Mouse (Mus musculus): ENCODE data around the gene Tab1. TPM values are rescaled to one million over a fixed set of nuclear protein-coding genes. Genes with fewer than 3 reads are reported as not detected.

Tab1 gene
- total RNA-seq, 2 experiments from 2014 or later: 0.58 to 6.5 TPM

DNA sequence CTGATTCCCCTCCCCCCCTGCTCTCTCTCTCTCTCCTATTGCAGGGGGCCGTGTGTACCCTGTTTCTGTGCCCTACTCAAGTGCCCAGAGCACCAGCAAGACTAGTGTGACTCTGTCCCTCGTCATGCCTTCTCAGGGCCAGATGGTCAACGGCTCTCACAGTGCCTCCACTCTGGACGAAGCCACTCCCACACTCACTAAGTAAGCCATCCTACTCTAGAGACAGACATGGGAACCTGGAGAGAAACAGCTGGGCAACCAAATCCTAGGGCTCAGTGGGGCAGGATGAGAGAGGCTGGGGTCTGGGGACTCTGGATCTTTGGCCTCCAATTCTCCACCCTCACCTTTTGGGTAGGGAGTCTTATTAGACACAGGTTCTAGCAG, 25.8 kb downstream of the Tab1 start:
- ATAC-seq (replicated peaks; ENCODE audit: low FRiP score, poor library complexity, severe bottlenecking): no peak

DNA sequence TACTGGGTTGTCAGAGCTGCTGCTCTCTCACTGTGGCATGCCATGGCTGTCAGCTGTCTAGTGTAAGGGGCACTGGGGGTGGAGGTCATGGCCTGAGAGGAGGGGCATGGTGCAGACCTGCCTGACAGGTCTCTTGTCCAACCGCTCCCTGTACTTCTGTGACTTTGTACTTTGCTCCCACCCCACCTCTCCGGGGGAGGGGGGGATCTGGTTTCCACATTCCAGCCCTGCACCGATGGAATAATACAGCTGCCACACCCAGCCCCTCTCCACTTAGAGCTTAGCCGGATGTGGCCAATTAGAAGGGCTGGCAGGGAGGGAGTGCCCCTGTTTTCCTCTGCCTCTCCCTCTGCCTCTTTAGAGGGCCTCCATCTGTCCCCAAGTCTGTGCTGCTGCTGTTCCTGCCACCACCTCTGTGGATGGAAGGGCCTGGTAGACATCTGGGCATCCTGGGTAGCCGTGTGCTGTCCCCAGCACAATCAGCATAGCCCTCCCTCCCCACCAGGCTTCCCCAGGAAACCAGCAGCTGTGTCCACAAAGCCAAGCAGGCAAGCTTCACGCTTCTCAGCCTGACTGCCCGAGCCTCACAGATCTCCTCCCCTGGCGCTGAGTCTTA, 26.5 kb downstream of the Tab1 start:
- no peak for ATAC-seq (replicated peaks; ENCODE audit: low FRiP score, poor library complexity, severe bottlenecking)

DNA sequence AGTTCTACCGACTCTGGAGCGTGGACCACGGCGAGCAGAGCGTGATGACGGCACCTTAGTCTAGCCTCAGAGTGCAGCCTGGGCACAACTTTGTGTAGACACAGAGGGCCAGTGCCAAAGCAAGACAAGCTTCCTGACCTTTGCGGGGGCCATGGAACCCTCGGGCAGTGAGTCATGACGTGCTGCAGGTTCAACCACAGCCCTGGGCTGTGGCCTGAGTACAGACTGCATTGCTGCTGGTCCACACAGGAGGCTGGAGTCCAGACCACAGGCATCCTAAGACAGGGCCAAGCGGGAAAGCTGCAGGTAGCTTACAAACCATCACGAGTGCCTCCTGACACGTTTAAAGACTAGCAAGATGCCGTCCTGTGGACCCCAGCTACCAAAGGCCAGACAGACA, 27.3 kb downstream of the Tab1 start:
- no peak for ATAC-seq (replicated peaks; ENCODE audit: low FRiP score, poor library complexity, severe bottlenecking)

DNA sequence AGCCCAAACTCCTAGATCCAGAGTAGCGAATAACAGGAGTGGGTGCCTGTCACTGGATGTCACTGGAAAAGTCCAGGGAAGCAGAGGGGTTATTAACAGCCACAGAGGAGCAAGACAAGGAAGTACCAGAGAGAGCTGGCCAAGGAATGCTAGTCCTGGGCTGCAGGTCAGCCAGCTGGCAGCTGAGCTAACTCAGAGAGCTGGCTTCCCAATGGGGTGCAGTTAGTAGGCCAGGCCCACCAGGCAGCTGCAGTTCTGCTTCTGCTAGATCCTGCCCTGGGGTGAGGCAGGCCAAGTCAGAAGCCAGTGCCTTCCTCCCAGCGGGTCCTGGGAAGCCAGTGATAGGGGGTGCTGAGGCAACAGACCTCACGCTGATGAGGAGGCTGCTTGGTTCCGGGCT, 27.8 kb downstream of the Tab1 start:
- no peak for ATAC-seq (replicated peaks; ENCODE audit: low FRiP score, poor library complexity, severe bottlenecking)

DNA sequence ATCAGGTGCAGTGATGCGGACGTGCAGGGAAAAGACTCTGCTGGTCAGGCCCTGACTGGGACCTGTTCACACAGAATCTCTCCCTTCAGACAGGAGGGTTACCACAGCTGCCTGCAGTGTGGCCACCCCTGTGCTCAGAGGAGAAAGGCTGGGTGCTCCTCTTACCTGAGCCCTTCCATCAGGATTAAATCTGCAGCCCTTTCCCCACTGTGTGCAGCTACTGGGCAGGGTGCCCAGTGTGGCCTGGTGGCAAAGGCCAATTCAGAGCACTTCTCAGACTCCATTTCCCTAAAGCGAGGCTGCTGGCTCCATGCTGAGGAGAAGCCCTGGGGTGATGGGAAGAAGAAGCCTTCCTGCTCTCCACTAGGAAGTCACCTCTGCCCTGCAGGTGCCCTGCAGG, 28.3 kb downstream of the Tab1 start:
- no peak for ATAC-seq (replicated peaks; ENCODE audit: low FRiP score, poor library complexity, severe bottlenecking)

DNA sequence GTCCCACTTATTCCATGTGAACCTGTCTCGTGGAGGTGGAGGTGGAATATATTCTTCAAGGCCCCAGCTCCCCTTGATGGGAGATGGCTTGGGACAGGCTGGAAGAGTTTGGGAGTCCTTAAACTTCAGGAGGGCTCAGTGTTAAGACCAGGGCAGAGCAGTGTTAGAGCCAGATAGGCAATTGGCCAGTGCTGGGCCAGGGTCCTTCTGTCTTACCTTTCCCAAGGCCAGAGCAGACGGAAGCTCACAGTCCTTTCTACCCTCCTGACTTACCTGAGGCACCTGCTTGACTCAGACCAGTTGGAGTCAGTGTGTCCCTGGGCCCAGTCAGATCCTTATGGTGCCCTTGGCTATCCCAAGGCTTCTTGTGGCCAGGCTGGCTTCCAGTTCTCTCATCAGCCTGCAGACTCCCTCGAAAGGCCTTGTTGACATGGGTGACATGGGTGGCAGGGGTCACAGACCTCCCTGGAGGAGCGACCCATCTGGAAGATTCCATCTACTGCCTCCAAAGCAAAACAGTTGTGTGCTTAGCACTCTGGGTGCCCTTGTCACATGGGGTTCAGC, 29.6 kb downstream of the Tab1 start:
- no peak for ATAC-seq (replicated peaks; ENCODE audit: low FRiP score, poor library complexity, severe bottlenecking)

DNA sequence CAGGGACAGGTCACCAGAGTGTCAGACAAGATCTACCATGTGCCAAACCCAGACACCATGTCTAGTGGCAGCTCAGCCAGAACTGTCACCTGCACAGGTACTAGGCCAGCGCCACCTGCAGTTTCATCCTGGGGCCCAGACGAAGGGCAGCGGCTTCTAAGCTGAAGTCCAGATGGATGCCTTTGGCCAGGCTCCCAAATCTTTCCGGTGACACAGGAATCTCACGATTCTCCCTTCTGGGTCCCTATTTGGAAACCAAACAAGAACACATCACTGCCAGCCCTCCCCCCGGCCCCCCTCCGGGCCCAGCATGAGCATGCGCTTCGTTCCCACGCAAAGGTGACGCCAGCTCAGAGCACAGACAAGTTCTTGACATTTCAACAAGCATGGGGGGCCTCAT, 30.3 kb downstream of the Tab1 start:
- no peak for ATAC-seq (replicated peaks; ENCODE audit: low FRiP score, poor library complexity, severe bottlenecking)

DNA sequence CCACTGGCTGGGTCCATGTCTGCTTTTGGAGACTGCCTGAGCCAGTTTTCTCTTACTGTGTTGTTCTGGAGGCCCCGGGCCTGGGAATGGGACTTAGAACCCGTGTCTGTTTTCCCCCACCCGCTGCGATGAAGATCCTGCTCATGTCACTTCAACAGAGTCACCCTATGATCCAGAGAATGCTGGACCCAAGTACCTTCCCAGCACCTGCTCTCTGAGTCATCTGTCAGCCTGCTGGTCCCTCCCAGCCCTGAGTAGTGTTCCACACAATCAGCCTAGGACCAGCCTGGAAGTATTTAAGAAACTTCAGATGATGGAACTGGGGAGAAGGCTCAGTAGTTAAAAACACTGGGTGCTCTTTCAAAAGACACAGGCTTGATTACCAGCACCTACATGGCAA, 30.8 kb downstream of the Tab1 start:
- ATAC-seq (replicated peaks; ENCODE audit: low FRiP score, poor library complexity, severe bottlenecking): no peak

DNA sequence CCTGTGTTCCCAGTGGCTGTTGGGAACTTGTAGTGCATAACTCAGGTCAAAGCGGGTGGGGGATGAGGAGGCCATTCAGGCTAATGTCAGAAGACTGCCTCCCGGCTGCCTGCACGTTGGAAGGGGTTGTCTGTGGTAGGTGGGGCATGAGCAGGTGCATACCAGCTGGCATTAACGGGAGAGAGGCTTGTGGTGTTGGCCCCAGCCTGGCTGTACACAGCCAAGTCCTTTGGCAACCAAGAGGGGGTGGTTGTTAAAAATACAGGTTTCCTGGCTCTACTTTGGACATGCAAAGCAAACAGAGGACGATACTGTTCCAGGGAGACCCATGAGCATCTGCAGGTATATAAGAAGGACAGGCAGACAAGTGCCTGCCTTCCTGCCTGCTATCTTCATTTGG, 32.5 kb downstream of the Tab1 start:
- ATAC-seq (replicated peaks; ENCODE audit: low FRiP score, poor library complexity, severe bottlenecking): no peak

DNA sequence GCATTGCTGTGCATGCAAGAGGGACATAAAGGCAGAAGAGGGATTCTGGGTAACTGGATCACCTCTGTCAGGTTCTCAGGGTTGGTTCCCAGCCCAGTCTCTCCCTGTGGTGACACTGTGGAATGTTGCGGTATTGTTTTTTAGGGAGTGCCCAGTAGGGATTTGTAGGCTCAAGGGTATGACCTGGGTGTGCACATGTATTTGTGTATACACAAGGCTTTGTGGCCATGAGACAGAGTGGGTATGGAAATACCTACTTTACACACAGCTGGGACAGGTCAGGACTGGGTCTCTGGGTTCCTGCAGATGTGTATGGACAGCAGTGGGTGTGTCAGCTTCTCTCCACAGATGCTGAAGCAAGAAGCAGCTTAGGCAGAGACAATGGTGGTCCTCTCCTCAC, 36.6 kb downstream of the Tab1 start:
- ATAC-seq (replicated peaks; ENCODE audit: low FRiP score, poor library complexity, severe bottlenecking): no peak

DNA sequence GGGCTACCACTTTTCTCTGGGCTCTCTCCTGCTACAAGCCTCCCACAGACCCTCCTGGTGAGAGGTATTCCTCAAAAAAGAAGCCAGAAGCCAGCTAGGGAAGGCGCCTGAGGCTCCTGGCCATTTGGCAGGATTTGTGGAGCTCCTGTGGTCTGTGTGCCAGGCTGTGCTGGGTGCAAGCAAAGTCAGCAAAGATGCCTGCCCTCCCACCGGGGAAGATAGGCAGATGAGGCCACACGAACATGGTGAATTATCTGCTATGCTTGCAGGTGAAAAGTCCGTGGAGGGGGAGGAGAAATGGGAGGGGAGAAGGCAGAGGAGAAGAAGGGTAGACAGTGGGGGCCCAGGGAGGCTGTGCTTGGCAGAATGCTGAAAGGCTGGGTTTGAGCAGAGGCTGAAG, 37.4 kb downstream of the Tab1 start:
- no peak for ATAC-seq (replicated peaks; ENCODE audit: low FRiP score, poor library complexity, severe bottlenecking)

DNA sequence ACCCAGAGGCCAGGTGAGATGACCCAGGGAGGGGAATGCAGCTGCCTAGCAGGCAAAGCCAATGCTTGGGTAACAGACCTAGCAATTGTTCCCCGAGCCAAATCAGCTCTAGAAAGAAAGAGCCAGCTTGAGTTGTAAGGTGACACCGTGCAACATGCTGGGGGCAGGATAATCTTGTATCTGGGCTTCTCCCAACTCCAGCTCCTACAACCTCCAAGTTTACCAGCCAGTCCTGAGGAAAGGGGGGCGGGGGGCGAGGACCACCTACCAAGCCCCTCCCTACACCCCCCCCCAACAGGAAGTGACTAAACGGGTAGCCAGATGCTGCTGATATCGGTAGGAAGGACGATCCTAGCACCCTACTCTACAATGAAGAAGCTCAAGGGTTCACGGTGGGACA, 38.4 kb downstream of the Tab1 start:
- ATAC-seq (replicated peaks; ENCODE audit: low FRiP score, poor library complexity, severe bottlenecking): no peak

DNA sequence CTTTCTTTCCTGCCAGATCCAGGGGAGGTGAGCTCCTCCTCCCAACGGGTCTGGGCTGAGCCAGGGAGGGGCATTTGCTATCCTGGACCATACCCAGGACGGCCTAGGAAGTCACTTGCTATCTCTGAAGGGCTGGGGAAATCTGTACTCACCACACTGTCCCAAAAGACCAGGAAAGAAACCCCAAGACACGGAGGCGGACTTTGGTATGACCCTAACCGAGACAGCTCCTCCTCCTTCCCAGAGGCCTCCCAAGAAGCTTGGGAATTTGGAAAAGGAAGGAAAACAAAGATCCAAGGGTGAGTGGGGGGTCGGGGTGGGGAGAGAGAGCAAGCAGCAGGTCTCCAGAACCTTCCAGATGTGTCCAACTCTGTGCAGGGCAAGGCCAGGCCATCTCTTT, 38.9 kb downstream of the Tab1 start:
- no peak for ATAC-seq (replicated peaks; ENCODE audit: low FRiP score, poor library complexity, severe bottlenecking)

DNA sequence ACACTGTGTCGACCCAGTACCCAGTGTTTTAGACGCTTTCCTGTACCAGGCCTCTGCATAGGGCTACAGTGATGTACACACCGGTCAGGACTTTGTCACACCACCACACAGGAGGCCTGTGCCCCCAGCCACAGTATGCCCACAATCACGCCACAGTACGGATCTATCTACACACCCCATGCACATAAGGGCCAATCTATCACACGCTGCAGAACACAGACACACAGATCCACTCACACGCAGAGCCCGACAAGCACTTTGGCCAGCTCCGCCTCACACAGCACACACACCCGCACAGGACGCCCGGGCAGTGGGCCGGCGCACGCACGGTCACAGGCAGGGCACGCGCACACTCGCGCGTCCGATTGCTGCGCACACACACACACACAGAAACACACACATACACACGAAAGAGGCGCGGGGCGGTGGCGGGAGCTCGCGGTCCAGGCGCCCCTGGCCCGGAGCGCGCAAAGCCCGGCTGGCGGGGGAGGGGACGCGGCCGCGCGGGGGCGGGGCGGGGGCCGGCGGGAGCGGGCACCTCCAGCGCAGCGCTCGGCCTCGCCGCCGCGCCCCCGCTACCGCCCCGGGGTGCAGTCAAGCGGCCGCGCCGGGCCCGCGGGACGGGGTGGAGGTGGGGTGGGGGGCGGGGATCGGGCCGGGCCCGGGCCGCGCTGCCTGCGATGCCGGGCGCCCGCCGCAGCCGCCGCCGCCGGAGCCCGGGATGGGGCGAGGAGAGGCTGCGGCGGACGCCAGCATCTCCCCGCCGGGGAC, 40.3 kb downstream of the Tab1 start, which contains the start of gene Mgat3:
Gene Mgat3, plus strand, starts transcription at position 721 of the 771 bp plus-strand sequence.
- no peak for ATAC-seq (replicated peaks; ENCODE audit: low FRiP score, poor library complexity, severe bottlenecking)

DNA sequence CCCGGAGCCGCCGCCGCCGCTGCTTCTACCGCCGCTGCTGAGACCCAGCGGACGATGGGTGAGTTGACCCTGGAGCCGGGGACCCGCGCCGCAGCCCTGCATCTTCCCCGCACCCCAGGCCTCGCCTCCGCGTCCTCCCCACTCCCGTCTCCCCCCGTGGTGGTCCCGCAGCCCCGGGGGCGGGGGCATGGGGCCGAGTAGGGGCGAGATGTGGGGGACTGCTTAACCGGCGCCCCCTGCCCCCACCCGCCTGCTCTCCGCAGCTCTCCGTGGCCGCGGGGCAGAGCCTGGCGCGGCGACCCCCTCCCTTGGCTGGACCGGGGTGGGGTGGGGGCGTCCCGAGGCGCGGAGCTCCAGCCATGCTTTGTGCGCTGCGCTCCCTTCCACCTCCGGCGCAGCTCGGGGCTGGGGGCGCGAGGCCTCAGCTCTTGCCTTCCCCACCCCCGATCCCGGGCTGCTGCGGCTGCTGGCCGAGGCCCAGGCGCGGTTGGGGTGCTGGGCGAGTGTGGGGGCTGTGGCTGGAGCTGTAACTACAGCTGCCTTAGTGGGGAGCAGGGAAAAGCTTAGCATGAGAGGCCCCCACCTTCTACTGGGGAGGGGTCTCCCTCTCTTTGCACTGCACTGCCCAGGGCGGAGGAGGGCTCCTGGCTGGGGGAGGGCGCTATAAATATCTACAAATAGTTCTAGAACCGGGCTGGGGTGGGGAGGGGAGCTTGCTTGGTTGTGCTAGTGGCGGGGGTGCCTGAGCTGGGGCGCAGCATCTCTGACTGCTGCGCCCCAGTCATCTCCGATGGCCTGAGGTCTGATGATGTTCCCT, 41.1 kb downstream of the Tab1 start:
- ATAC-seq (replicated peaks; ENCODE audit: low FRiP score, poor library complexity, severe bottlenecking): no peak

DNA sequence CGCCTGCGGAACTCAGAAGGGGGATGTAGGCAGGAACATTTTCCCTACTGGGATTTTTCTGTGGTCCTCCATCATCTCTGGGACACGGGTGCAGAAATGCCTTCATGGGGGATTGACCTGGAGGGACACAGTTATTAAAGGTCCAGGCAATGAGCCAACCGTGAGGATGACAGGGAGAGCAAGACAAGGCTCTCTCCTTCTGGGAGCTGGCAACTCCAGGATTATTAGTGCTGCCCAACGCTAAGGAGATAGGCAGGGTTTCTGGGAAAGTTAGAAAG, 41.6 kb downstream of the Tab1 start:
- ATAC-seq (replicated peaks; ENCODE audit: low FRiP score, poor library complexity, severe bottlenecking): no peak

DNA sequence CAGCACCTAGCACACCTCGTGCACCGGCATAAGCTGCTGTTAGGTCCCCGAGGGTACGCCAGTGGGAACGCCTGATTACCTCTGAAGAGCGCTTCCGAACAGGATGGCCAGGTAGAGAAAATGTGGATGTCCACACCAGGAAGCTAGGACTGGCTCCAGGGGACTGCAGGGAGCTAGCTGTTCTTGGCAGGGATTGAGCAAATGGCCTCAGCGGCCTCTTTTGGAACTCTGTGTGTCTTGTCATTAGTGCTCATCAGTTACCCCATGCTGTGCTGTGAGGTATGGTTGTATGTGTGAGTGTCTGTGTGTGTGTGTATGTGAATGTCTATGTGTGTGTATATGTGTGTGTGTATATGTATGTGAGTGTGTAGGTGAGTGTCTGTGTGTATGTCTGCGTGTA, 42.4 kb downstream of the Tab1 start:
- ATAC-seq (replicated peaks; ENCODE audit: low FRiP score, poor library complexity, severe bottlenecking): no peak

DNA sequence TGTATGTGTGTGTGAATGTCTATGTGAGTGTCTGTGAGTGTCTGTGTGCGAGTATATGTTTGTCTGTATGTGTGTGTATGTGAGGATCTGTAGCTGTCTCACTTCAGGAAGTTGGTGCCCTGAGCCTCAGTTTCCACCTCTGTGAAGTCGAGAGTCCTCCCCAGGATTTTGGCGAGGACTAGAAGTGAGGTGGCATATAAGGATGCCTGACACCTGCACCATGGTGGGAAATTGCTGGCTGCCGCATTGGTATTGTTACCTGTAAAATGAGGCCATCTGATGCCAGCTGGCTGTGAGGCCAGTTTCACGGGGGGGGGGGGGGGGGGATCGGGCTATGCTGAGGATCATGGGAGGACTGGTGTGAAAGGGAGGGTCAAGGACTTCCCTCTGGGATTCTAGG, 42.8 kb downstream of the Tab1 start:
- no peak for ATAC-seq (replicated peaks; ENCODE audit: low FRiP score, poor library complexity, severe bottlenecking)

DNA sequence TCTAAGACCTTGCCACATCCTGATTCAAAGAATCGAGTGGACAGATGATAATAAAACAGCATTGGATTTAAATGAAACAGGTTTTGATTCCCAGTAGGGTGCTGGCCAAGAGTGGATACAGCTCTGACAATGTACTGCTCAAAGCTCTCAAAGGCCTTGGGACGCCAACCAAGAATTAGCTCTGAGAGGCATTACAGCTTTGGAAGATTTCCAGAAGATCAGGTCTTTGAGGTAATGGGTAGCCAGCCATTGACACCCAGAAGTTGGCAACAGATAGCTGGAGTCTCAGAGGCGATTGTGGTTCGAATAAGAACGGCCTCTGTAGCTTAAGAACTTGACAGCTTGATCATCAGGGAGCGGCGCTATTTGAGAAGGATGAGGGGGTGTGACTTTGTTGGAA, 48.6 kb downstream of the Tab1 start:
- no peak for ATAC-seq (replicated peaks; ENCODE audit: low FRiP score, poor library complexity, severe bottlenecking)

DNA sequence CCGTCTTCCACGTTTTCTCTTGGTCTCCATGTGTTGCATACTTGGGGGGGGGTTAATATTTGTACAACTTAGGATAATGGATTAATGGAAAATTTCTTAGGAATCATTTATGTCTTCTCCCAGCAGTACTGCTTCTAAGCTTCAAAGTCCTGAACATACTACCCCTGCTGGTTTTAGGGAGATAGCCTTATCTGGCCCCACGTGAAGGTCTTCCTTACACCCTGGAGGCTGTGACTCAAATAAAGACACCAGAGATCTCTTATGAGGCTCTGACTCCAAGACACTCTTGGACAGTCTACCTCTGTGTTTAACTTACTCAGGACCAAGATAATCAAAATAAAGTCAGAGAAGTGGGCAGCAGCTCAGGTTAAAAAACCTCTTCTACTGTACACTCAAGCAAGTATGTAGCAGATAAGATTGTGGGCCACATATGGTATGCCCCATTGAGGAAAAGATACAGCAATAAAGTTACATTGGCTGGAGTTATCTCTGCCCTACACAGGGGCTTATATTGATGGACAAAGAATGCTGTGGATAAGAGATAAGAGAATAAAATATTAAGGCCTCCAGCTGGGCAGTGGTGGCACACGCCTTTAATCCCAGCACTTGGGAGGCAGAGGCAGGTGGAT, 49.3 kb downstream of the Tab1 start:
- ATAC-seq (replicated peaks; ENCODE audit: low FRiP score, poor library complexity, severe bottlenecking): peak; percentile 48; the same call in 1 of the 2 replicates
